Mouse (Mus musculus): ENCODE measurements around the gene Glp2r.

Gene Glp2r

GRCm38 (mm10) chr11:67731056-67731455, 39.9 kb downstream of the Glp2r start:
- DNase-seq (ENCODE audit: extremely low spot score, low read depth, low spot score), result no peak

GRCm38 (mm10) chr11:67728726-67729125, 42.2 kb downstream of the Glp2r start:
- DNase-seq (ENCODE audit: extremely low spot score, low read depth, low spot score), result no peak

- no peak for DNase-seq (ENCODE audit: extremely low spot score, low read depth, low spot score)
Measured at GRCm38 (mm10) chr11:67727095-67727494, 43.9 kb downstream of the Glp2r start.

- DNase-seq (ENCODE audit: extremely low spot score, low read depth, low spot score), result no peak
Measured at GRCm38 (mm10) chr11:67723231-67724013, 47.5 kb downstream of the Glp2r start.

GRCm38 (mm10) chr11:67722399-67723156, 48.4 kb downstream of the Glp2r start:
- no peak for DNase-seq (ENCODE audit: extremely low spot score, low read depth, low spot score)

GRCm38 (mm10) chr11:67721485-67721884, 49.5 kb downstream of the Glp2r start:
- no peak for DNase-seq (ENCODE audit: extremely low spot score, low read depth, low spot score)

GRCm38 (mm10) chr11:67715382-67715781, 55.6 kb downstream of the Glp2r start:
- DNase-seq (ENCODE audit: extremely low spot score, low read depth, low spot score), result no peak

- DNase-seq (ENCODE audit: extremely low spot score, low read depth, low spot score), result no peak
Measured at GRCm38 (mm10) chr11:67712976-67713375, 58.0 kb downstream of the Glp2r start.

- DNase-seq (ENCODE audit: extremely low spot score, low read depth, low spot score), result no peak
Measured at GRCm38 (mm10) chr11:67694703-67695376, 76.1 kb downstream of the Glp2r start, which contains the start of gene Rcvrn. Gene Rcvrn, plus strand, starts transcription at chr11:67695326.

GRCm38 (mm10) chr11:67686109-67686508, 84.8 kb downstream of the Glp2r start:
- DNase-seq (ENCODE audit: extremely low spot score, low read depth, low spot score), result no peak

- DNase-seq (ENCODE audit: extremely low spot score, low read depth, low spot score), result no peak
Measured at GRCm38 (mm10) chr11:67681871-67682270, 89.1 kb downstream of the Glp2r start.

GRCm38 (mm10) chr11:67679930-67680329, 91.0 kb downstream of the Glp2r start:
- DNase-seq (ENCODE audit: extremely low spot score, low read depth, low spot score), result no peak

GRCm38 (mm10) chr11:67679300-67679699, 91.7 kb downstream of the Glp2r start:
- no peak for DNase-seq (ENCODE audit: extremely low spot score, low read depth, low spot score)

GRCm38 (mm10) chr11:67675562-67676540, 95.1 kb downstream of the Glp2r start:
- DNase-seq (ENCODE audit: extremely low spot score, low read depth, low spot score), result peak; percentile 24

- no peak for DNase-seq (ENCODE audit: extremely low spot score, low read depth, low spot score)
Measured at GRCm38 (mm10) chr11:67672140-67672539, 98.8 kb downstream of the Glp2r start.

- DNase-seq (ENCODE audit: extremely low spot score, low read depth, low spot score), result no peak
Measured at GRCm38 (mm10) chr11:67670031-67670430, 100.9 kb downstream of the Glp2r start.

- no peak for DNase-seq (ENCODE audit: extremely low spot score, low read depth, low spot score)
Measured at GRCm38 (mm10) chr11:67668460-67669007, 102.4 kb downstream of the Glp2r start.

- DNase-seq (ENCODE audit: extremely low spot score, low read depth, low spot score), result no peak
Measured at GRCm38 (mm10) chr11:67667531-67668332, 103.2 kb downstream of the Glp2r start.

- no peak for DNase-seq (ENCODE audit: extremely low spot score, low read depth, low spot score)
Measured at GRCm38 (mm10) chr11:67666129-67666528, 104.8 kb downstream of the Glp2r start.

All from hindlimb bud, embryonic 11.5 days (tissue).